Mouse (Mus musculus): Measurements from ENCODE around the gene Tgfb2.

GRCm38 (mm10) chr1:186583933-186584332 lies 121.9 kb downstream of the Tgfb2 start:
- no peak for TF ChIP-seq ZC3H11A (IDR thresholded peaks at IDR 0.05; ENCODE audit: borderline replicate concordance, low read depth, low read length)
- TF ChIP-seq MAFK (IDR thresholded peaks at IDR 0.05; ENCODE audit: insufficient read depth, low read depth, low read length) = no peak
- TF ChIP-seq ZNF384 (IDR thresholded peaks at IDR 0.05; ENCODE audit: low read depth, low read length) = no peak
- no peak for TF ChIP-seq CHD2 (IDR thresholded peaks at IDR 0.05; ENCODE audit: low read depth, low read length)
- no peak for TF ChIP-seq HCFC1 (IDR thresholded peaks at IDR 0.05; ENCODE audit: borderline replicate concordance, insufficient read depth, low read length)

All from ES-E14 (cell line).